Mouse (Mus musculus) cerebellum, adult 2 months (tissue): ENCODE results near the gene Cab39l.

Source experiments
- CTCF ChIP-seq: fragments of 200-500 bp; IDR thresholded peaks from 2 replicates; pipeline ENCODE4 v1.5.1; 2011; ENCODE audit warnings: low read depth, mild to moderate bottlenecking, control low read depth, low read length, moderate library complexity, borderline replicate concordance; ENCODE audit not compliant: insufficient read depth
- POLR2A ChIP-seq: fragments of 200-500 bp; IDR thresholded peaks from 2 replicates; pipeline ENCODE4 v1.6.1; 2011; ENCODE audit warnings: low read length, control low read depth, borderline replicate concordance; ENCODE audit not compliant: insufficient read depth

GRCm38 (mm10) chr14:59430556-59430955, 10.2 kb upstream of the Cab39l start:
- TF ChIP-seq CTCF: no peak
- no peak for TF ChIP-seq POLR2A
